Mouse (Mus musculus) adrenal gland, postnatal 36 days (tissue): Measurements from ENCODE around the gene Themis3. TPM values are rescaled to one million over a fixed set of nuclear protein-coding genes. Genes with fewer than 3 reads are reported as not detected.
"Not testable (repeated sequence)": the region's sequence is repeated elsewhere in the genome, so short reads cannot be mapped to it uniquely, and the experiment has no call there.

Source experiments
- DNase-seq, 2 experiments: peaks; one replicate each; pipeline ENCODE4 v3.0.0; 2021; ENCODE audit warnings: mixed read lengths in 1 of 2
- total RNA-seq, 2 experiments: library from RNA; stranded (reverse); gene quantifications; 2 replicates each; pipeline ENCODE4 v1.2.3; 2021

Gene Themis3
- total RNA-seq, 2 experiments from 2014 or later = not detected

- DNase-seq = no peak
Measured at GRCm38 (mm10) chr17:66558404-66559317, 35.8 kb downstream of the Themis3 start.

- DNase-seq = no peak
Measured at GRCm38 (mm10) chr17:66552690-66553089, 41.7 kb downstream of the Themis3 start.

GRCm38 (mm10) chr17:66550486-66550885 lies 43.9 kb downstream of the Themis3 start:
- DNase-seq = no peak

GRCm38 (mm10) chr17:66532285-66532684 lies 62.1 kb downstream of the Themis3 start:
- no peak for DNase-seq

GRCm38 (mm10) chr17:66523396-66523795 lies 71.0 kb downstream of the Themis3 start:
- no peak for DNase-seq

GRCm38 (mm10) chr17:66522631-66523030 lies 71.8 kb downstream of the Themis3 start:
- DNase-seq = not testable (repeated sequence)

- DNase-seq = peak; percentile 91 to 94
Measured at GRCm38 (mm10) chr17:66519554-66520553, 74.6 kb downstream of the Themis3 start, which contains the start of gene Rab12. Rab12 (minus strand) TSS chr17:66519729.

GRCm38 (mm10) chr17:66518877-66519553 lies 75.4 kb downstream of the Themis3 start:
- peak; percentile 56 to 64 for DNase-seq

- DNase-seq = no peak
Measured at GRCm38 (mm10) chr17:66516953-66517352, 77.5 kb downstream of the Themis3 start.

GRCm38 (mm10) chr17:66514288-66514995 lies 80.0 kb downstream of the Themis3 start:
- DNase-seq = no peak

- no peak for DNase-seq
Measured at GRCm38 (mm10) chr17:66512202-66512956, 82.0 kb downstream of the Themis3 start.

GRCm38 (mm10) chr17:66510221-66510683 lies 84.2 kb downstream of the Themis3 start:
- DNase-seq = peak; percentile 91

- DNase-seq = peak; percentile 53
Measured at GRCm38 (mm10) chr17:66507049-66507954, 87.1 kb downstream of the Themis3 start.

- DNase-seq = peak; percentile 67 to 71
Measured at GRCm38 (mm10) chr17:66504964-66505363, 89.5 kb downstream of the Themis3 start.

Other genes with a start within 250 kb of the Themis3 start
- 10 to 100 TPM in 1 of 2 experiments, 1 to 10 TPM in 1; 5.6 to 12.9 TPM for gene Mtcl1, start 144.9 kb downstream of the Themis3 start, total RNA-seq
- gene Rab12, start 74.9 kb downstream of the Themis3 start, total RNA-seq = 10 to 100 TPM; 87.5 to 97.8 TPM